ENCODE assay signal across 11 mouse cellular contexts in the genomic region with DNA sequence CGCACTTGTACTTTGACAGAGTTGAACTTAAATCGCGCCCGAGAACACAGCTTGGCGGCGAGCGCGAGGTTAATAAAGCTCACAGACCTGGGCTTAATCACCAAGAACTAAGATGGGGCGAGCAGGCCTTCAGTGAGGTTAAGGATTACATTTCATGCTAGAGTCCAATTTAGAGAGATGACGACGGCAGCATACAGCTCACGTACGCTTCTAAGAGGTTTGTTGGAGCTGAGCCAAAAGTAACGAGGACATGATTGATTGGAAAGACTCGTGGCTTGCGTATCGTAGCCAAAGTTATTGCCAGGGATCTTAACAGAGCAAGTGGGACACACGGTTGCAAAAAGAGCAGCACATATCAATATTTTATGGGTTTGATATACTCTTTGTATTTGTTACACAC. TPM values are rescaled to one million over a fixed set of nuclear protein-coding genes. Genes with fewer than 3 reads are reported as not detected.
DNase-seq lines count a peak whose midpoint lies in the region; ATAC-seq and TF ChIP-seq lines count a peak whose summit lies in the region.
"Had no signal": no experiment of that assay in that cellular context is flagged by ENCODE, and none has a peak within 500 bp of the region (broad histone marks: within the 10 kb centered on the region; RNA-seq: fewer than 3 reads in every experiment).

No protein-coding gene starts in this region.

- H3K9me3 ChIP-seq in embryonic facial prominence, embryonic 11.5 days (replicated peaks; ENCODE audit: control insufficient read depth, low read length), result no peaks in the 10 kb centered on the region
- no peaks in the 10 kb centered on the region for H3K9me3 ChIP-seq in embryonic facial prominence, embryonic 10.5 days
- no peaks in the 10 kb centered on the region for H3K9me3 ChIP-seq in lung, embryonic 14.5 days (ENCODE audit: low read depth, low read length)
- H3K9me3 ChIP-seq in hindbrain, postnatal 0 days (ENCODE audit: low read length), result no peaks in the 10 kb centered on the region

- DNase-seq in embryonic facial prominence, embryonic 11.5 days (ENCODE audit: low spot score), result peak; percentile 66
- no peak for DNase-seq in embryonic facial prominence, embryonic 10.5 days (ENCODE audit: low spot score)
- DNase-seq in lung, embryonic 14.5 days, result peak; percentile 65
- DNase-seq in lung, postnatal 14 days, result no peak
- DNase-seq in hindbrain, postnatal 0 days (ENCODE audit: low spot score), result peak; percentile 56
- DNase-seq in skeletal muscle tissue, adult 2 months (ENCODE audit: low read depth, low spot score), result peak; percentile 21
- DNase-seq in frontal cortex, postnatal 36 days (ENCODE audit: low spot score in 2 of 2), result no peak
- DNase-seq in thymus, postnatal 36 days, result no peak
- DNase-seq: kidney, postnatal 14 days; liver had no signal

- H3K9ac ChIP-seq in embryonic facial prominence, embryonic 11.5 days (replicated peaks; ENCODE audit: low read length), result no peak overlapping the region
- H3K9ac ChIP-seq in lung, embryonic 14.5 days, result no peak overlapping the region
- H3K9ac ChIP-seq in hindbrain, postnatal 0 days (replicated peaks; ENCODE audit: low read length), result no peak overlapping the region

- no peaks in the 10 kb centered on the region for H3K27me3 ChIP-seq in embryonic facial prominence, embryonic 11.5 days (ENCODE audit: control insufficient read depth, insufficient read depth, low read length)
- no peaks in the 10 kb centered on the region for H3K27me3 ChIP-seq in embryonic facial prominence, embryonic 10.5 days (replicated peaks; ENCODE audit: low read depth, poor library complexity, severe bottlenecking)
- no peaks in the 10 kb centered on the region for H3K27me3 ChIP-seq in lung, embryonic 14.5 days (ENCODE audit: insufficient read depth, low read length)
- H3K27me3 ChIP-seq in hindbrain, postnatal 0 days (ENCODE audit: insufficient read depth, low read length), result no peaks in the 10 kb centered on the region

- H3K36me3 ChIP-seq in embryonic facial prominence, embryonic 11.5 days (replicated peaks; ENCODE audit: control insufficient read depth, insufficient read depth, low read depth, low read length), result no peaks in the 10 kb centered on the region
- H3K36me3 ChIP-seq in embryonic facial prominence, embryonic 10.5 days (replicated peaks), result no peaks in the 10 kb centered on the region
- no peaks in the 10 kb centered on the region for H3K36me3 ChIP-seq in lung, embryonic 14.5 days (ENCODE audit: insufficient read depth)
- no peaks in the 10 kb centered on the region for H3K36me3 ChIP-seq in hindbrain, postnatal 0 days (ENCODE audit: insufficient read depth, low read length)

- H3K27ac ChIP-seq in embryonic facial prominence, embryonic 11.5 days (replicated peaks; ENCODE audit: low read depth, low read length), result no peak overlapping the region
- no peak overlapping the region for H3K27ac ChIP-seq in embryonic facial prominence, embryonic 10.5 days (replicated peaks)
- no peak overlapping the region for H3K27ac ChIP-seq in lung, embryonic 14.5 days (ENCODE audit: low read depth)
- H3K27ac ChIP-seq in hindbrain, postnatal 0 days, result no peak overlapping the region

- no peak overlapping the region for H3K4me3 ChIP-seq in embryonic facial prominence, embryonic 11.5 days (ENCODE audit: low read depth, low read length)
- no peak overlapping the region for H3K4me3 ChIP-seq in embryonic facial prominence, embryonic 10.5 days
- H3K4me3 ChIP-seq in lung, embryonic 14.5 days (ENCODE audit: low read depth, low read length), result no peak overlapping the region
- no peak overlapping the region for H3K4me3 ChIP-seq in hindbrain, postnatal 0 days (ENCODE audit: low read length)
- H3K4me3 ChIP-seq: myocyte had no signal

- ATAC-seq in embryonic facial prominence, embryonic 11.5 days (replicated peaks; ENCODE audit: insufficient number of reproducible peaks, low FRiP score, low TSS enrichment, low read depth), result no peak; the same call in 1 of the 2 replicates
- ATAC-seq in lung, embryonic 14.5 days (ENCODE audit: insufficient read depth), result no peak
- ATAC-seq in hindbrain, postnatal 0 days, result no peak

- H3K4me1 ChIP-seq in embryonic facial prominence, embryonic 11.5 days (ENCODE audit: control insufficient read depth, insufficient read depth, low read length), result no peaks in the 10 kb centered on the region
- no peaks in the 10 kb centered on the region for H3K4me1 ChIP-seq in embryonic facial prominence, embryonic 10.5 days
- no peaks in the 10 kb centered on the region for H3K4me1 ChIP-seq in lung, embryonic 14.5 days (ENCODE audit: insufficient read depth)
- H3K4me1 ChIP-seq in hindbrain, postnatal 0 days (ENCODE audit: insufficient read depth, low read length), result no peaks in the 10 kb centered on the region

- no peak overlapping the region for H3K4me2 ChIP-seq in embryonic facial prominence, embryonic 11.5 days (ENCODE audit: low read depth, low read length)
- H3K4me2 ChIP-seq in lung, embryonic 14.5 days, result peak overlapping the region; percentile 26; the same call in 1 of the 2 replicates
- H3K4me2 ChIP-seq in hindbrain, postnatal 0 days (ENCODE audit: low read depth, low read length), result peak overlapping the region; percentile 30; the same call in 1 of the 2 replicates

- 55% methylated on average over 18 of the region's 18 CpGs for WGBS in embryonic facial prominence, embryonic 11.5 days
- 71% methylated on average over 18 of the region's 18 CpGs for WGBS in embryonic facial prominence, embryonic 10.5 days
- 39% methylated on average over 18 of the region's 18 CpGs for WGBS in lung, embryonic 14.5 days
- WGBS in hindbrain, postnatal 0 days, result 44% methylated on average over 18 of the region's 18 CpGs

- no peak for TF ChIP-seq CTCF in lung, embryonic 14.5 days (IDR thresholded peaks at IDR 0.05; ENCODE audit: low read depth)
- TF ChIP-seq CTCF in hindbrain, postnatal 0 days (IDR thresholded peaks at IDR 0.05; ENCODE audit: low read depth), result no peak

RNA-seq across cellular contexts. Expression of a gene that starts 30.3 kb away (rescaled TPM):
- 1.2 and 2.1 TPM in 2 replicates for polyA plus RNA-seq in embryonic facial prominence, embryonic 11.5 days (2014; fragmentation: Nextera tagmentation; extraction: Ambion mirVana)
- polyA plus RNA-seq in embryonic facial prominence, embryonic 10.5 days (2016; fragmentation: Nextera tagmentation; extraction: Ambion mirVana), result 0.34 and 0.76 TPM in 2 replicates
- 47.7 and 54.4 TPM in 2 replicates for polyA plus RNA-seq in lung, embryonic 14.5 days (2014; fragmentation: Nextera tagmentation; extraction: Ambion mirVana)
- 0.99 TPM in 1 of 2 replicates, not detected in the other for total RNA-seq in hindbrain, postnatal 0 days (2014; rRNA removed)
- polyA plus RNA-seq in hindbrain, postnatal 0 days (2015; fragmentation: Nextera tagmentation; extraction: Ambion mirVana), result 2.6 and 3.4 TPM in 2 replicates

Comparison
In these comparisons a context has a peak if more than half of its experiments do, and no peak if none do; other contexts are left out.
1. DNase-seq: peak in embryonic facial prominence, embryonic 11.5 days (single experiment), lung, embryonic 14.5 days (single experiment), hindbrain, postnatal 0 days (single experiment) and skeletal muscle tissue, adult 2 months (single experiment); none in embryonic facial prominence, embryonic 10.5 days (single experiment), lung, postnatal 14 days (single experiment), frontal cortex, postnatal 36 days (0 of 2) and thymus, postnatal 36 days (0 of 2).
2. RNA of a gene that starts 30.3 kb away (polyA plus RNA-seq): 47.7 to 54.4 TPM in lung, embryonic 14.5 days; 2.6 to 3.4 TPM in hindbrain, postnatal 0 days, 1.2 to 2.1 TPM in embryonic facial prominence, embryonic 11.5 days and 0.34 to 0.76 TPM in embryonic facial prominence, embryonic 10.5 days; every median in the first group is over 10 times any median in the second.